Mouse (Mus musculus): ENCODE measurements around the gene Hist3h2ba. TPM values are rescaled to one million over a fixed set of nuclear protein-coding genes. Genes with fewer than 3 reads are reported as not detected.

Gene Hist3h2ba
- total RNA-seq, 2 experiments from 2014 or later: 119 to 135 TPM

DNA sequence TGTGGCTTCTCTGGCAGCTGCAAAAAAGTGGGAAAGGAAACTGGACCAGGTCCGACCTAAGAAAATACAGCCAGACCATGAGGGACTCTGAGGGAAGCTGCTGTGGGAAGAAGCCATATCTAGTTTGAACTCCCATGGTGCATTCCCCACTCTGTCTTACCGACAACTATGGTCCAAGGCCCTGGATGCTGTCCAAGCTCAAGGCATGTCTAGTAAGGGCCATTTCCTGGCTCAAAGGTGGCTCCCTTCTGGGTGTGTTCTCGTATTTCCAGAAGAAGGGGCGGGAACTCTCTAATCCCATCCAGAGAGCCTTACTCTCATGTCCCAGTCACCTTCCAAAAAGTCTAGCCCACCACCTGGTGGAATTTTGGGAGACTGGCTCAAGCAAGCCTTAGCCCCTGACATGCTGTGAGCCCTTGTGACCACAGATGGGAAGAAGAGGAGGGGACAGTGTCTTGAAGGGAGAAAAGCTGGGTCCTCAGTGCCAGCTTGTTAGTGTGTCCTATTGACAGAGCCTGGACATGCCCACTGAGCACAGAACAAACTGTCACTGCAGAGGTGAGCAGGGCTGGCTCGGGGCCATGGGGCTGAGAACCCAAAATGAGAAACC lies 31.8 kb downstream of the Hist3h2ba start:
- no peak for DNase-seq (ENCODE audit: low spot score in 2 of 2)
- intact Hi-C loops (cut with DNase I): no loop called here

DNA sequence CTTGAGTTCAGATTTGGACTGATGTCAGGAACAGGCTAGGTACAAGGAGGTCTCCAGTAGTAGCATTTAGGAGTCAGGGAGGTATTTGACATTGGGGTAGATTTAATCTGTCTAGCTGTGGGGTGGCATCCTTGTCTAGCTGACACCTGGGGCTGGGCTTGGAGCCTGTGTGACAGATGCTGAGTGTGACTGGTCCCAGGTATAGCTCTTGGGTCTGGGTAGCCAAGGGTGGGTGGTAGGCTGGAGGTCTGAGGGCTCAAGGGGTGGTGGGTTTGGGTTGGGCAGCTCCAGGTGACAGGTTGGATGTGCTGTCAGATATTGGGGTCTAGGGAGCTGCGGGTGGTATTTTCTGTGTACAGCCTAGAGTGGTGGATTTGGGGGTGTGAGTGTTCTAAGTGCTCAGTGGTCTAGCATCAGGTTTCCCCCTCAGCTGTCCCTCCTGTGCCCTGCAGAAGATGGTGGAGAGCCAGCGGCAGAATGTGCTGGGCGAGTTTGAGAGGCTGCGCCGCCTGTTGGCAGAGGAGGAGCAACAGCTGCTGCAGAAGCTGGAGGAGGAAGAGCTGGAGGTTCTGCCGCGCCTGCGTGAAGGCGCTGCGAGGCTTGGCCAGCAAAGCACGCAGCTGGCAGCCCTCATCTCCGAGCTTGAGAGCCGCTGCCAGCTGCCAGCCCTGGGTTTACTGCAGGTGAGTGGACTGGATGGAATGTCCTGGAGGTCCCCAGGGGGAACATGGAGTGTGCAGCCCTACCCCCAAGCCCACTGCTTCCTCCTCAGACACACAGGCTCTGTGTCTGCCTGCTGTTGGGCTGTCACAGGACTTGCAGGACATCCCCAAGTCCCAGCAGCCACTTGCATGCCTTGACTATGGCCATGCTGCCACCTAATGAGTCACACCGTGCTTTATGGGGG lies 33.1 kb downstream of the Hist3h2ba start:
- DNase-seq (ENCODE audit: low spot score in 2 of 2): peak; percentile 76 to 85
- intact Hi-C loops (cut with DNase I): no loop called here

DNA sequence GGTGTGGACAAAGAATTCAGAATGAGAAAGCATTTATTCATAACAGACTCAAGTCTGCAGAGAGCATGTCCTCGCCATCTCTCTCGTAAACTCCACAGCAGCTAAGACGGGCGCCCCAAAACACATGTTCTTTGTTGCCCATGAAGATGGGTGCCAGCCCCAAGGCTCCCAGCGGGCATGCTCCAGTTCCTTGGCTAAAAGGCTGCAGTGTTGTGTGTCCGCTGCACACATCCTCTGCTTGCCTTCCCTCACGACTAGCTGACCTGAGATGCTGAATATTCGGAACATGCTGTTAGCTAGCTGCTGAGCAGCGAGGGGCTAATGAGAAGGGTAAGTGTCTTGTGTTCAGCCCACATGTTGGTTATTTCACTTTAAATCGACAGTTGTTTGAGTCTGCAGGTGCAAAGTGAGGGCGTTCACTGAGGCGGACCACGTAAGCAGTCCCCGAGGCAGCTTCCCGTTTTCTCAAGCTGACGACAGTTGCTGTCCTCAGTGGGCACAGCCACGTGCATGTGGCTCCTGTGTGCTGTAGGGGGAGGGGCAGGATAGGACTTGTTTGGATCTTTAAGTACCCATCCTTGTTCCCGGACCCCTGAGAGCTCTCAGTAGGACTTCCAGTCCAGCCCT lies 33.9 kb downstream of the Hist3h2ba start:
- intact Hi-C loops (cut with DNase I): no loop called here
- no peak for DNase-seq (ENCODE audit: low spot score in 2 of 2)

DNA sequence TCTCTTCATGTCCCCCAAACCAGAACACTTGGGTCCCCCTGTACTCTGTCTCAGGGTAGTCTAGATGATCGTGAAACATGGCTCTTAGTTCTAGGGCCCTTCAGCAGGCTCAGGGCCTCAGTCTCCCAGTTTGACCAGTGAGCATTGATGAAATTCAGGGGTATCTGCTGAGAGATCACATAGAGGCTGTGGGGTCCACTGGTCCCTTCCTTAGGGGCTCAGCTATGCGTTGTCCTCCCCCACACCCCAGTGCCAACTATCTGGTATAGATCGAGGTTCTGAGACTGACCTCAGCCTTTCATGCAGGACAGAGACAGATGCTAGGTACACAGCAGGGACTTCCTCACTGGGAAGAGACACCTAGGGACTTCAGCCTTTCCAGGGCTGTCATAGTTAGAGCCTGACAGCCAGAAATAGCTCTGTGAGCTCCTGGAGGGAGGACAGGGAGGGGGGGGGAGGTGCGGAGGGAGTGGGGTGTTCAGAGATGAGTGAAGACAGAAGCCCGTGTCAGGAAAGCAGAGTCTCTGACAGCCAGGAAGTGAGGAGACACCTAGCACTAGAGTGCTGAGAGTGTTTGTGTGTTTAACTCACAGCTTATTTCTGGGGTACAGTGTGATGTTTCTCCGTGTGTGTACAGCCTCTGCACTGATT lies 35.1 kb downstream of the Hist3h2ba start:
- intact Hi-C loops (cut with DNase I): no loop called here
- DNase-seq (ENCODE audit: low spot score in 2 of 2): no peak

DNA sequence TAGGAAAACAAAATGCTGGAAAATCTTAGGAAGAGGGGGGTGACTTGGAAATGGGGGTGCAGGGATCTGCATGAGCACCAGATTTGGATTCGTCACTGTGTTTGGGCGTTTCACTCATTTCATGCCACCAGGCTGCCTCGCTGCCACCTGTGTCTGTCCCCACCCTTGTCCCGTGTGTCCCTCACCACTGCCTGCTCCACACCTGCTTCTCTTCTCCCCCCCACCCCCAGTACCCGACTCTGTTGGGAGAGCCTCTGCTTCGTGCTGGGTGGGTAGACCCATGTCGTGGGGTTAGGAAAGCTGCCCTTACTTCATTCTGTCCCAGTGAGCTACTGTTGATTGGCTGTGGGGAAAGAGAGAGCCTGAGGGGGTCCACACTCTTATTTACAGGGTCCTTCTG lies 35.9 kb downstream of the Hist3h2ba start:
- no peak for DNase-seq (ENCODE audit: low spot score in 2 of 2)
- intact Hi-C loops (cut with DNase I): no loop called here

DNA sequence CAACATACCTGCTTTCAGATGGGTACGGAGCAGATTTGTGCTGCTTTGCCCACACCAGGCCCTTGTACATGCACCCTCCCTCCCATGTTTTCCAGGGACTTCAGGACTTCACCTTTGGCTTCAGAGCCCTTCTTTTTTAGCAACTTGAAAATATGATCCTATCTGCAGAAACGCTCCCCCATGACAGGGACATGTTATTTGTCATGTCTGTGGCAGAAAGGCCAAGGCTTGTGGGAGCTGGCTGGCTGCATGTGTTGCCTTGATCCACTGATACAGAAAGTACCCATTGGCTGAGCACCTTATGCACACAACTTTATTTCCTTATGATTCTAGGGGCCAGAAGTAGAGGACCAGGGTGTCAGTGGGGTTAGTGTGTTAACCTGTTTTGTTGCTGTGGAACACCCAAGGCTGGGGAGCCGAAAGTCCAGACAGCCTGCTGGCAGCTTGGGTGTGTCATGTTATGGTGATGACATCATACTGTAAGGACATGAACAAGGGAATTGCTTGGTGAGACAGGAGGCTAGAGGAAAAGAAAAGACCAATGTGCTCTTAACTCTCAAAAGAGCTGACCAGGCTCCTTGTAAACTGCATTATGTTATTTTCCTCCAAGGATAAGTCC lies 36.7 kb downstream of the Hist3h2ba start:
- intact Hi-C loops (cut with DNase I): no loop called here
- DNase-seq (ENCODE audit: low spot score in 2 of 2): no peak

DNA sequence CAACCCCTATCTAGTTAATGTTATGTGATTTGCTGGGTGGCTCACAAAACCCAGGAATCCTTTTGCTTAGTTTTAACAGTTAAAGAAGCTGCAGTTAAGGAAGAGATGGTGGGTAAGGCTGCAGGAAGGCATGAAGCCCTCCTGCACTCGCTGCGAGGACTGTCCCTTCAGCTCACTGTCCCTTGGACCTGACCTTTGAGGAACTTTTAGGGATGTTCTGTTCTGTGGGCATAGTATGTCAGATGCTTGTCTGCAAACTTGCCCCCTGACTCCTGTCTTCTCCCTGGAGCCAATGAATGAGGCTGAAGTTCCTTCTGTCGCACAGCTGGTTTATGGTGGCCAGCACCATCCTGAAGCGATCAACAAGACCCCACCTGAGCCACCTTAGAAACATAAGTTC lies 40.4 kb downstream of the Hist3h2ba start:
- DNase-seq (ENCODE audit: low spot score in 2 of 2): no peak
- intact Hi-C loops (cut with DNase I): no loop called here

DNA sequence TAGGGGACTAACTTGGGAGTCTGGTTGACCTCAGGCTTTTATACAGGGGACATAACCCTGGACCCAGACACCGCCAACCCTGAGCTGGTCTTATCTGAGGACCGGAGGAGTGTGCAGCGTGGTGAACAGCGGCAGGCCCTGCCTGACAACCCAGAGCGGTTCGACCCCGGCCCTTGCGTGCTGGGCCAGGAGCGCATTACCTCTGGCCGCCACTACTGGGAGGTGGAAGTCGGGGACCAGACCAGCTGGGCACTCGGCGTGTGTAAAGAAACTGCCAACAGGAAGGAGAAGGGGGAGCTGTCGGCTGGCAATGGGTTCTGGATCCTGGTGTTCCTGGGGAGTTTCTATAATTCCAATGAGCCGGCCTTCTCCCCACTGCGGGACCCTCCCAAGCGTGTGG lies 41.4 kb downstream of the Hist3h2ba start:
- intact Hi-C loops (cut with DNase I): no loop called here
- DNase-seq (ENCODE audit: low spot score in 2 of 2): no peak

DNA sequence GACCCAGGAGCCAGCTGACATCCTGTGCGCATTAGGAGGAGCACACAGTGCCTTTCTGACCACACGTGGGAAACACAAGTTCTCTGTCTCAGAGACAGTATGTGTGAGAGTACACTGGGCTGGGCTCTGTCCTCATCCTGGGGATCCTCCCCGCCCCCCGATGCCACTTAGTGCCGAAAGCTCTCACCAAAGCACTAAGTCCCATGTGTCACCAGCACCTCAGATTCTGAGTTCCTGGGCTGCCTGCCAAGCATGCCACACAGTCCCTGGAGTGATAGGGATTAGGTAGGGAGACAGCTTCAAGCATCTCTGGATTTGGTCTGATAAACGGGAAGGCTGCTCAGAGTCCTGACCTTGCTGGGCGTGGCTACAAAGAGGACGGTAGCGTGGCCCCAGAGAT lies 42.1 kb downstream of the Hist3h2ba start:
- DNase-seq (ENCODE audit: low spot score in 2 of 2): peak; percentile 37 to 51
- intact Hi-C loops (cut with DNase I): no loop called here

DNA sequence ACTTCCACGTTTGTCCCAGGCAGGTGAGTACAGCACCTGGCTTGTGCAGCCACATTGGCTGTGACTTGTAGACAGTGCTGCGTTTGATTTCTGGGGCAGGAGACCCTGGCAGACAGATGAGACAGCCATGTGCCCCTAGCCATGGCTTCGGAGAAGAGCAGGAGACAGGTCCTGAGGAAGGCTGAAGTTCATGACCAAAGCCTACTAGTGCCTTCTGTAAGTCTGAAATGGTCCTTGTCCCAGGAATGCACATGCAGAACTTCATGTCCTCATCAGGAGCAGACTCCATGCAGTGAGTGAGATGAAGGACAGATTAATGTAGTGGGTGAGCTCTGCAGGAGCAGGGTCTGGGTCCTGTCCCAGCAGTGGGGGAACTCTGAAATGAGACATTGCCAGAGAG lies 43.2 kb downstream of the Hist3h2ba start:
- no peak for DNase-seq (ENCODE audit: low spot score in 2 of 2)
- intact Hi-C loops (cut with DNase I): no loop called here

DNA sequence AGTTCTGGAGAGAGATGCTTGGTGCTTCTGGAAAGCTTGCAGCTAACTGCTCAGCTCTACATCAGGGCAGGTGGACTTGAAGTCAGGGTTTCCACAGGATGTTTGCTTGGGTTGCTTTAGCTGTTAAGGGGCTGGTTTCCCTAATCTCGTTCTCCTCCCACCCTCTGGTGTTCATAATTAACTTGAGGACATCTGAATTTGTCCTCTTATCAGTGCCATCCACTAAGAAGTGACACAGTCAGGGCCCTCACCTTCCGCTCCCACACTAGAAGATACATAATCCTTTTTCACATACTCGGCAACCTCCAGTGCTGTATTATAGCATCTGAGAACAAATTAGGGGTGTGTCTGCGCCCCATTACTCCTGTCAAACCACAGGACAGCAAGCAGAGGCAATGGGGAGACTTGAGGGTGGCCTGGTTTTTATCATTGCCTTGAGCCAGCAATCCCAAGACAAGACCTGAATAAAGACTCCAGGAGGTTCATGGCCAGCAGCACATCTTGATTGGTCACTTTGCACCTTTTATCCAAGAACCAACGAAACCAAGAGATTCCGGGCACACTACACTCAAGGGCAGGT lies 44.5 kb downstream of the Hist3h2ba start:
- intact Hi-C loops (cut with DNase I): no loop called here

DNA sequence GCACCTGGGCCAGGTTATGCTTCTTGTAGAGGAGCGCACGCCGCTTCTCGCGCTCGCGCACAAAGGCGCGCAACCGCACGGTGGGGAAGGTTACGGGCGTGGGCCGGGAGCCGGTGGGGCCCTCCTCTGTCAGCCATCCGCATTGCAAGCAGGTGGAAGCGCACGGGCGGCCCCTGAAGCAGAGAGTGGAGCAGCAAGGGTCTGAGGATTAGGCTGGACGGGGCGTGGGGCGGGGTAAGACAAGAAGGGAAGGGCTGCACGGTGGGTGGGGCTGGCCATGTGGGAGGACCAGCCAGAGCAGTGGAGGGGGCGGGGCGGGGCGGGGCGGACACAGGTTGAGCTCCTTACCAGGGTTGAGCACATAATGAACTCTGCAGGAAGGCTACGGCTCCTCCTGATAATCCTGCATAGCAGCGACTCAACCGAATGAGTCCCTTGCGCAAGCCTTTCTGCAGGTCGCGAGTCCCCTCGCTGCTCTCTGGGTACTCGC lies 45.7 kb downstream of the Hist3h2ba start:
- intact Hi-C loops (cut with DNase I): no loop called here
- DNase-seq (ENCODE audit: low spot score in 2 of 2): peak in 1 of 2 experiments; percentile 46

More for the DNA sequence above, 44.5 kb downstream of the Hist3h2ba start:
- DNase-seq (ENCODE audit: low spot score in 2 of 2): no peak

DNA sequence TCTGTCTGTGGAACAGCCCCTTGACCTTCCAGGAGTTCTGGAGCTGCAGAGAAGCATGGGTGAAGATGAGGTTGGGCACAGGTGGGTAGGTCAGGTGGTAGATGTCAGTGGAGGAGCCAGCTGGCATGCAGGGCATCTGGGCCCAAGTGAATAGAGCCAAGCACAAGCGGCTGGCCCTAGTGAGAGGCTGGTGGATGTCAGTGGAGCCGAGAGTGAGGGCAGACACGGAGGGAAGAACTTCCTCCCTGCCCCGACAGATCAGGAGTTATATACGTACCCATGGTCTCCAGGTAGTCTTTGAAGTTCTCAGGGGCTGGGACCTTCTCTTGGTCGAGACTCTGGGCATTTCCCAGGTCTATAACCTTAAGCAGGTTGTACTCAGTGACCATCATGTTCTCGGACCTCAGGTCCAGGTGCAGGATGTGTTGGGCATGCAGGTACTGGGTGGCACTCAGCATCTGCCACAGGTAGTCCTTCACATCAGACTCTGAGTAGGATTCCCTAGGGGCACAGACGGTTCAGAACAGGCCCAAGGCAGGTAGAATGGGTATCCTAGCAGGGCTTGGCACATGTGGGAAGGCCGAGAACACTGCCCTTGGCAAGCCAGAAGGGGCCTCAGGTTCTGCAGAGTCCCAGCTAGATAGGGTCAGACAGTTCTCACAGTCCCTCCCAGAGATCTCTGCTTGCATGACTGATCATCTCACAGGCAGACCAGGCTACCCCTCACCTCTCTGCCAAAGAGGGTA lies 46.5 kb downstream of the Hist3h2ba start:
- intact Hi-C loops (cut with DNase I): no loop called here
- no peak for DNase-seq (ENCODE audit: low spot score in 2 of 2)

DNA sequence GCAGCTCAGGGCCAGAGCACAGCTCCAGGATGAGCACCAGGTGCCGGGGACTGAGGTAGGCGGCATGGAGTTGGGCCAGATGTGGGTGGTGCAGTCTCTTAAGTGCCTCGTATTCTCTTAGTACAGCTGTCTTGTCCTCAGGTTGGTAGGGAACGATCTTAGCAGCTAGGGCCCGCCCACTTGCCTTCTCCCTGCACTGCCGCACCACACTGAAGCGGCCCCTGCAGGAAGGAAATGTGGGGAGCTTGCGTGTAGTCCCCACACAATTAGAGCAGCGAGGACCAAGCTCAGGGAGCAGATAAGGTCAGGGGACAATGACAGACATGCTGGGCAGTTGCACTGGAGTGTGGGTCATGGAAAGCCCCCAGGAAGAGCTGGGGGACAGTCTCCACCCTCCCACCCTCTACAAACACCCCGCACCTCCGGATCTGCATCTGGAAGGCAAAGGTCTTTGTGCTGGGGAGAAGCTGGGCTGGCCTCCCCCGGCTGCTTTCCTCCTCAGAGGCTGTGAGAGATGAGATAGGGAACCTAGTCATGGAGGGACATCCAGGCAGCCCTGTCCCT lies 47.2 kb downstream of the Hist3h2ba start:
- intact Hi-C loops (cut with DNase I): no loop called here
- peak in 1 of 2 experiments; percentile 39 for DNase-seq (ENCODE audit: low spot score in 2 of 2)

DNA sequence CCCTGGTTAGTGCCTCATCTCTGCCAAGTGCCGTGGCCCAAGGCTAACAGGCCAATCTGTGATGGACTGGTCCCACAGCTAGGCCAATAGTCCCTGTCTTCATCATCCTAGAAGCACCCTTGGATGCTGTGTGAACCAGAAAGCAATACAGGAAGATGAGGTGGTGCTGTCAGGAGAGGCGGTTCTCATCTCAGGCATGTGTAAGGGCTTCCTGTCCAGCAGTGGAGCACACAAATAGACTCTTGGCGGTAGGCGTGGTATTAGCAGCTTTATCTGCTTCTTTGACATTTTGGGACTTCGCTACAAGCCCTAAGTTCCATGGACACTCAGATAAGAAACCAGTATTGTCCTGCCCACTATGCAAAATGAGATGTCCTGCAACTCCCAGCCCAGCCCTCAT lies 48.8 kb downstream of the Hist3h2ba start:
- intact Hi-C loops (cut with DNase I): no loop called here
- no peak for DNase-seq (ENCODE audit: low spot score in 2 of 2)

Data from left cerebral cortex, postnatal 14 days (tissue).